Mouse (Mus musculus): ENCODE data around the gene Xaf1. TPM values are rescaled to one million over a fixed set of nuclear protein-coding genes. Genes with fewer than 3 reads are reported as not detected.
"Not testable (repeated sequence)": the region's sequence is repeated elsewhere in the genome, so short reads cannot be mapped to it uniquely, and the experiment has no call there.

Xaf1 gene
- polyA plus RNA-seq, 1 experiment from 2014 or later = 2.7 TPM

DNA sequence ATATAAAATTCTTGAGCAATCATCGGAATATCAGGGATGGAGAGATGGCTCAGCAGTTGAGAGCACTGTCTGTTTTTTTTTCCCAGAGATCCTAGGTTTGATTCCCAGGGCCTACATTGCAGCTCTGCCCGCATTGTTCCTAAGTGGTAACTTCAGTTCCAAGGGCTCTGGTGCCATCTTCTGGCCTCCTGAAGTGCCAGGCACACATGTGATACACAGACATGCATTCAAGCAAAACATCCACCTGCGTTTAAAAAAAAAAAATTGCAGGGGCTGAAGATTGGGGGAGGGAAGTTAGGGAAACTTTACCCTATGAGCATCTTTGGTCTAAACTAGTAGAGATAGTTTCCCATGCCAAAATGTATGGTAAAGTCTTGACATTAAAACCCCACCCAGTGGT, 23.0 kb downstream of the Xaf1 start:
- H3K4me1 ChIP-seq (replicated peaks; ENCODE audit: control insufficient read depth, insufficient read depth, low read length) = no peaks in the 10 kb centered on the region
- DNase-seq (ENCODE audit: low spot score) (no peak), ATAC-seq (replicated peaks; ENCODE audit: low FRiP score) (no peak)
- H3K4me3 ChIP-seq (ENCODE audit: low read depth, low read length) = no peak overlapping the region
- no peak overlapping the region for H3K9ac ChIP-seq (ENCODE audit: low read depth, low read length)
- no peak overlapping the region for H3K27ac ChIP-seq (ENCODE audit: low read depth, low read length)
- no peaks in the 10 kb centered on the region for H3K9me3 ChIP-seq (ENCODE audit: control insufficient read depth, low read length)
- no peaks in the 10 kb centered on the region for H3K27me3 ChIP-seq (replicated peaks; ENCODE audit: control insufficient read depth, insufficient read depth, low read length)
- 66% methylated on average over 3 of the region's 3 CpGs for WGBS
- no peak overlapping the region for H3K4me2 ChIP-seq
- H3K36me3 ChIP-seq (ENCODE audit: control insufficient read depth, insufficient read depth, low read length) = no peaks in the 10 kb centered on the region

DNA sequence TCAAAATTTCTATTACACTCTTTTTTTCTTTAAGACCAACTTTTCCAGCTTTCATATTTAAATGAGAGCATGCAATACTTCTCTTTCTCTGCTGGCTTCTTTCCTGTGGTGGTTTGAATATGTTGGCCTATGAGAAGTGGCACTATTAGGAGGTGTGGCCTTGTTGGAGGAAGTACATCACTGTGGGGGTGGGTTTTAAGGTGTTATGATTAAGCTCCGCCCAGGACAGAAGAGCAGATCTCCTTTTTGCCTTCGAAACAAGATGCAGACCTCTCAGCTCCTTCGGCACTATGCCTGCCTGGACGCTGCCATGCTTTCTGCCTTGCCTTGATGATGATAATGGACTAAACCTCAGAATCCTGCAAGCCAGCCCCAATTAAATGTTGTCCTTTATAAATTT, 24.3 kb downstream of the Xaf1 start:
- no peaks in the 10 kb centered on the region for H3K9me3 ChIP-seq (ENCODE audit: control insufficient read depth, low read length)
- no peak overlapping the region for H3K4me2 ChIP-seq
- ATAC-seq (replicated peaks; ENCODE audit: low FRiP score) (no peak), DNase-seq (ENCODE audit: low spot score) (no peak)
- no peak overlapping the region for H3K27ac ChIP-seq (ENCODE audit: low read depth, low read length)
- no peaks in the 10 kb centered on the region for H3K36me3 ChIP-seq (ENCODE audit: control insufficient read depth, insufficient read depth, low read length)
- H3K27me3 ChIP-seq (replicated peaks; ENCODE audit: control insufficient read depth, insufficient read depth, low read length) = no peaks in the 10 kb centered on the region
- 81% methylated on average over 4 of the region's 4 CpGs for WGBS
- H3K4me3 ChIP-seq (ENCODE audit: low read depth, low read length) = no peak overlapping the region
- H3K4me1 ChIP-seq (replicated peaks; ENCODE audit: control insufficient read depth, insufficient read depth, low read length) = no peaks in the 10 kb centered on the region
- no peak overlapping the region for H3K9ac ChIP-seq (ENCODE audit: low read depth, low read length)

DNA sequence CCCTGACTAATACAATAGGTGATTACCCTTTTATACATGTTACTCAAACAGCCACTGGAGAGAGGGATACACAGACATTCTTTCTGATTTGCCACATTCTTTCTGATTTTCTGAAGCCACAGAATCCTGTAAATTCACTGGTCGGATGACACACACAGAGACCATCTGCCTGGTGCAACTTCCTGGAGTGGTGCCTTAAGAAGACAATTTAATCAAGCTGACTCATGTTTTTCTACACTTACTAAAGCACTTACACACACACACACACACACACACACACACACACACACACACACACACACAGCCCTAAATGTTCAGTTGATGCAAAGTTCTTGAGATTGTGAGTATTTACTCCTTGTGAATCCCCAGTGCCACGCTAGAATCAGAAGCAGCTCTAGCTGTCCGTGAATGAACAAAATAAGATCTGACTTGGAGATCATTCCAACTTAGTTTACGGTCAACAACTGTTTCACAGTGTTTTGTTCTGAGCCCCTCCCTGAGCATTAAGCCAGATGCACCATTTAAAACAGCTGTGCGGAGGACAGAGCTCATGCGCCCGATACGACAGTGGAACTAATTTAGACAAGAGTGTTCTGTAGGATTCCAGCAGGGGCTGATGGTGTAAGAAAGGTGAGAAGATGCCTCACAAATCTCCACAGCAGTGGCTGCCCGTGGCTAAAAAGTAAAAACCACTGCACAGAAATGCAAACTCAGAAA, 31.7 kb downstream of the Xaf1 start:
- no peak overlapping the region for H3K4me2 ChIP-seq
- H3K27ac ChIP-seq (ENCODE audit: low read depth, low read length) = no peak overlapping the region
- H3K9me3 ChIP-seq (ENCODE audit: control insufficient read depth, low read length) = no peaks in the 10 kb centered on the region
- H3K4me1 ChIP-seq (replicated peaks; ENCODE audit: control insufficient read depth, insufficient read depth, low read length) = no peaks in the 10 kb centered on the region
- no peaks in the 10 kb centered on the region for H3K27me3 ChIP-seq (replicated peaks; ENCODE audit: control insufficient read depth, insufficient read depth, low read length)
- H3K4me3 ChIP-seq (ENCODE audit: low read depth, low read length) = no peak overlapping the region
- H3K9ac ChIP-seq (ENCODE audit: low read depth, low read length) = no peak overlapping the region
- H3K36me3 ChIP-seq (ENCODE audit: control insufficient read depth, insufficient read depth, low read length) = no peaks in the 10 kb centered on the region
- ATAC-seq (replicated peaks; ENCODE audit: low FRiP score) = no peak
- DNase-seq (ENCODE audit: low spot score) = no peak
- 78% methylated on average over 9 of the region's 9 CpGs for WGBS

DNA sequence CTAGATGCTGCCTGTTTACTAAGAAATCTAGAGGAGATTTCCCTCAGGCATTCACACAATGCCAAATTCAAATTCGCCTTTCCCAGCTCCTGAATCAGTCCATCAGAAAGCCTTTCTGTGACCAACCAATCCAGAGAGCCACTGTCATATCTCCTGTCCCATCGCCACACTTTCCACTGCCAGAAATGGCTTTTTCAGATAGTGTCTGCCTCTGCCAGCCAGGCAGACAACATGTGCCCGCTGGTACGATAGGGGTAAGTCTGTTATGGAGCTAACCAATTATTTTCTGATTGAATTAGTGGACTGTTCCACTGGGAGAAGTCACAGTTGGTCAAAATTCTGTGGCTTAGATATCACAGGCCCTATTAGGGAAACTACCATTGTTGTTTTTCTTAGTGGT, 33.2 kb downstream of the Xaf1 start:
- Histone ChIP-seq H3K27me3 (replicated peaks; ENCODE audit: control insufficient read depth, insufficient read depth, low read length) (no peaks in the 10 kb centered on the region), H3K4me3 (ENCODE audit: low read depth, low read length) (no peak overlapping the region), H3K9ac (ENCODE audit: low read depth, low read length) (no peak overlapping the region), H3K9me3 (ENCODE audit: control insufficient read depth, low read length) (no peaks in the 10 kb centered on the region), H3K4me1 (replicated peaks; ENCODE audit: control insufficient read depth, insufficient read depth, low read length) (no peaks in the 10 kb centered on the region), H3K36me3 (ENCODE audit: control insufficient read depth, insufficient read depth, low read length) (no peaks in the 10 kb centered on the region), H3K27ac (ENCODE audit: low read depth, low read length) (no peak overlapping the region), H3K4me2 (no peak overlapping the region)
- DNase-seq (ENCODE audit: low spot score) (no peak), ATAC-seq (replicated peaks; ENCODE audit: low FRiP score) (no peak)
- 75% methylated on average over 4 of the region's 4 CpGs for WGBS

DNA sequence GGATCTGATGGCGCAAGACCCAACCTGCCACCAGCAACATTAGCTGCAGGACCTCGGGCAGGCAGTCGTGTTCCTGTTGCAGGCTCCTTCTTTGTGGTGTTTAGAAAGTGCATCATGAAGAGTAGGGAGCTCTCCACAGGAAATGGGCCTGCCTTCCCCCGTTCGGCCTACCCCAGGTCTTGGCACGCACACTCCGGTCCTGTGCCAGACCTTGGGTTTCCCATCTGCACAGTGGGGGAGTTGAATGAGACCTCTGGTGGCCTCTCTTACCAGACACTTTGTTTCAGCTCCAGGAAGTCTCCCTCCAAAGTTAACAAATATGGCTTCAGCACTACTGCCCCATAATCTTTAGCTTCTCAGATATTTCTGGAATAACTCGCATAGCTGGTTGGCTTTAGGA, 35.3 kb downstream of the Xaf1 start:
- H3K27me3 ChIP-seq (replicated peaks; ENCODE audit: control insufficient read depth, insufficient read depth, low read length) = no peaks in the 10 kb centered on the region; the same call in 1 of the 2 replicates
- DNase-seq (ENCODE audit: low spot score) = no peak
- H3K36me3 ChIP-seq (ENCODE audit: control insufficient read depth, insufficient read depth, low read length) = no peaks in the 10 kb centered on the region
- H3K4me2 ChIP-seq = no peak overlapping the region
- no peaks in the 10 kb centered on the region for H3K4me1 ChIP-seq (replicated peaks; ENCODE audit: control insufficient read depth, insufficient read depth, low read length)
- ATAC-seq (replicated peaks; ENCODE audit: low FRiP score) = no peak
- H3K4me3 ChIP-seq (ENCODE audit: low read depth, low read length) = no peak overlapping the region
- no peak overlapping the region for H3K9ac ChIP-seq (ENCODE audit: low read depth, low read length)
- H3K9me3 ChIP-seq (ENCODE audit: control insufficient read depth, low read length) = no peaks in the 10 kb centered on the region
- no peak overlapping the region for H3K27ac ChIP-seq (ENCODE audit: low read depth, low read length)
- 67% methylated on average over 8 of the region's 8 CpGs for WGBS

DNA sequence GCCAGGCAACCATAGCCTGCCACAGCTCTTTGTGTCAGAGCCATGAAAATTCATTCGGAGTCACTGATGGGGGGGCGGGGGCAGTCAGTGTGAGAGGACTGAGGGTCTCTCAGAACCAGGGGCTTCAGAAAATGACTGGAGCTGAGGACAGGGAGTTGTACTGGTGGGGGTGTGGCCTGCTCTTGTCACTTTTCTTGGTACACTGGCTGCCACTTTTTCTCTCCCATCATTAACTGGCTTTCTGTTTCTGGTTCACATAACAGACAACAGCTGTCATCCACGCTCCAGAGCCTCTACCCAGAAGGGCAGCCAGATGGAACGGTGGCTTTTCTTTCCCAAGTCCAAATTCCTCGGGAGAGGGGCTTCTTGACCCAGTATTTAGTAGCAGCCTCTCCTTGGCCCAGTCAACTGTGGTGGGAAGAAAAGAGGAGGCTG, 37.0 kb downstream of the Xaf1 start:
- no peak for ATAC-seq (replicated peaks; ENCODE audit: low FRiP score)
- Histone ChIP-seq H3K36me3 (ENCODE audit: control insufficient read depth, insufficient read depth, low read length) (no peaks in the 10 kb centered on the region), H3K4me2 (no peak overlapping the region), H3K9ac (ENCODE audit: low read depth, low read length) (no peak overlapping the region), H3K27me3 (replicated peaks; ENCODE audit: control insufficient read depth, insufficient read depth, low read length) (no peaks in the 10 kb centered on the region; the same call in 1 of the 2 replicates), H3K4me1 (replicated peaks; ENCODE audit: control insufficient read depth, insufficient read depth, low read length) (no peaks in the 10 kb centered on the region), H3K27ac (ENCODE audit: low read depth, low read length) (no peak overlapping the region), H3K4me3 (ENCODE audit: low read depth, low read length) (no peak overlapping the region), H3K9me3 (ENCODE audit: control insufficient read depth, low read length) (no peaks in the 10 kb centered on the region)
- 69% methylated on average over 5 of the region's 5 CpGs for WGBS
- DNase-seq (ENCODE audit: low spot score) = no peak

DNA sequence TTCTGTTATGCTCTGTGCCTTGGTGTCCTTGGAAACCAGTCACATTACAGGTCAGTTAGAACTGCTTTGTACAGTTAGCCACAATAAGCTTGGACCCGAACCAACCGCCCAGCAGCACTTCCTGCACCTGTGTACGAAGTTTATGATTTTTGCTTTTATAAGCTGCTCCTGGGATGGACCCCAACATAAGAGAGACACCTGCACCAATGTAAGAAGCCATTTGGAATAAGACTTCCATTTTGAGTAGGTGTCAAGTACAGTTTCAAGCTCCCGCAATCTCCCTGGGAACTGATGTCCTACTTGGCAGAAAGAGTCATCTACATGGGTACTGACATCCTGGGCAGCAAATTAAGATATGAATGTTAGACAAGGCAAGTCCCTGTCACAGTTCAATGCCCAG, 38.3 kb downstream of the Xaf1 start:
- DNase-seq (ENCODE audit: low spot score) (no peak), ATAC-seq (replicated peaks; ENCODE audit: low FRiP score) (no peak)
- H3K27ac ChIP-seq (ENCODE audit: low read depth, low read length) = no peak overlapping the region
- no peaks in the 10 kb centered on the region for H3K36me3 ChIP-seq (ENCODE audit: control insufficient read depth, insufficient read depth, low read length)
- H3K4me3 ChIP-seq (ENCODE audit: low read depth, low read length) = no peak overlapping the region
- no peaks in the 10 kb centered on the region for H3K9me3 ChIP-seq (ENCODE audit: control insufficient read depth, low read length)
- no peak overlapping the region for H3K9ac ChIP-seq (ENCODE audit: low read depth, low read length)
- 73% methylated on average over 4 of the region's 4 CpGs for WGBS
- no peak overlapping the region for H3K4me2 ChIP-seq
- H3K27me3 ChIP-seq (replicated peaks; ENCODE audit: control insufficient read depth, insufficient read depth, low read length) = no peaks in the 10 kb centered on the region; the same call in 1 of the 2 replicates
- H3K4me1 ChIP-seq (replicated peaks; ENCODE audit: control insufficient read depth, insufficient read depth, low read length) = no peaks in the 10 kb centered on the region

DNA sequence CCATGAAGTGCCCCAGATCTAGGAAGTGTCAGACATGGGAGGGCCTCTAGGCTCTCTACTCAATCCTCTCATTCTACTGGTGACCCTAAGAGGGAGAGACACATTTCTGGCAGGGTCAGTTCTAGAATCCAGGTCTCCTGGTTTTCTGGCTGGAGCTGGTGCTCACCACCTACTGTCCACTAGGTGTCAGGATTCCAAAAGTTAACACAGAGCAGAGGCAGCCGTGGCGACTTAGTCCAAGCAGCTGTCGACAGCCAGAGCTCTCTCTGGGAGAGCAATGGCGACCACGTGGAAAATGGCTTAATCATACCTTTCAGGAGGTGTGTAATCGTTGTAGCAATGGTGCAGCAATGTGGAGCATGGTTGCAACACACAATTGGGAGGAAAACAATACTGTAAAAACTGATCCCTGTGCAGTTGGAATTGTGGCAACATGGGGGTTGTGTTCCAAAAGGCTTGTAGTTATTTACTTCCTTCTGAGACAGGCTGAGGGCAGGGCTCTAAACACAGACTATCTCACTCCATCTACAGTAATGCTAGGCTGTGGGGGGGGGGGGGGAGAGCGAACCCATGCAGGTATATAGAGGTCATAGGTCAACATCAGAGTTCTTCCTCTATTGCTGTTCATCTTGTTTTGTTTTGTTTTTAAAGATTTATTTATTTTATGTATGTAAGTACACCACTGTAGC, 41.3 kb downstream of the Xaf1 start:
- Histone ChIP-seq H3K4me3 (ENCODE audit: low read depth, low read length) (no peak overlapping the region), H3K27ac (ENCODE audit: low read depth, low read length) (no peak overlapping the region), H3K4me1 (replicated peaks; ENCODE audit: control insufficient read depth, insufficient read depth, low read length) (no peaks in the 10 kb centered on the region), H3K27me3 (replicated peaks; ENCODE audit: control insufficient read depth, insufficient read depth, low read length) (no peaks in the 10 kb centered on the region; the same call in 1 of the 2 replicates), H3K4me2 (peak overlapping the region; percentile 18), H3K36me3 (ENCODE audit: control insufficient read depth, insufficient read depth, low read length) (no peaks in the 10 kb centered on the region), H3K9me3 (ENCODE audit: control insufficient read depth, low read length) (no peaks in the 10 kb centered on the region), H3K9ac (ENCODE audit: low read depth, low read length) (no peak overlapping the region)
- ATAC-seq (replicated peaks; ENCODE audit: low FRiP score) = peak; percentile 77
- DNase-seq (ENCODE audit: low spot score) = peak; percentile 45
- 9% methylated on average over 7 of the region's 7 CpGs for WGBS

DNA sequence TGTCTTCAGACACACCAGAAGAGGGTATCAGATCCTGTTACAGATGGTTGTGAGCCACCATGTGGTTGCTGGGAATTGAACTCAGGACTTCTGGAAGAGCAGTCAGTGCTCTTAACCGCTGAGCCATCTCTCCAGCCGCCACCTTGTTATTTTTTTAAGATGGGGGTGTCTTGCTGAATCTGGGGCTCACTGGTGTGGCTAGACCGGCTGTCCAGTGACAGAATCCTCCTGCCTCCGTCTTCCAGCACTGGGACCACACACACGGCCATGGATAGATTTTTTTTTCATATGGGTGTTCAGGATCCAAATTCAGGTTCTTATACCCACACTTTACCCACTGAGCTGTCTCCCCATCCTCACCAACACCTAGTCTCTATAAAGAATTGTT, 41.8 kb downstream of the Xaf1 start:
- H3K9me3 ChIP-seq (ENCODE audit: control insufficient read depth, low read length); H3K36me3 ChIP-seq (ENCODE audit: control insufficient read depth, insufficient read depth, low read length); H3K4me3 ChIP-seq (ENCODE audit: low read depth, low read length); H3K27ac ChIP-seq (ENCODE audit: low read depth, low read length); H3K4me2 ChIP-seq; ATAC-seq (replicated peaks; ENCODE audit: low FRiP score); H3K27me3 ChIP-seq (replicated peaks; ENCODE audit: control insufficient read depth, insufficient read depth, low read length); H3K9ac ChIP-seq (ENCODE audit: low read depth, low read length); H3K4me1 ChIP-seq (replicated peaks; ENCODE audit: control insufficient read depth, insufficient read depth, low read length); DNase-seq (ENCODE audit: low spot score): not testable (repeated sequence)
- 89% methylated on average over 5 of the region's 5 CpGs for WGBS

Data from liver, embryonic 11.5 days (tissue).